Mouse (Mus musculus) mammary gland, adult 2 months (tissue): ENCODE results near the gene Smc4. TPM values are rescaled to one million over a fixed set of nuclear protein-coding genes. Genes with fewer than 3 reads are reported as not detected.

Source experiments
- polyA plus RNA-seq: library from polyadenylated mRNA; depleted of rRNA; stranded (reverse); fragments of >200 nt; gene quantifications from 2 replicates; pipeline ENCODE4 v1.2.3, GENCODE M21; 2012; ENCODE audit warnings: low replicate concordance; rRNA removed

Gene Smc4
- polyA plus RNA-seq: 2.5 and 12.6 TPM in 2 replicates

GRCm38 (mm10) chr3:69004437-69005337 is at the start of gene Smc4, which contains the start of gene Ift80:
TSS of gene Smc4 (plus strand) at chr3:69004738.
TSS of gene Ift80 (minus strand) at chr3:69004570.

GRCm38 (mm10) chr3:69044645-69045399 is 40.3 kb downstream of the Smc4 start, which contains the start of gene Trim59:
TSS of gene Trim59 (minus strand) at chr3:69044755.

Other genes starting within 250 kb of the Smc4 start
- gene 1110032F04Rik, start 135.2 kb upstream of the Smc4 start, polyA plus RNA-seq: 0.78 and 4.5 TPM in 2 replicates
- 2.3 and 3.5 TPM in 2 replicates for gene Ift80, start 168 bp upstream of the Smc4 start, polyA plus RNA-seq
- gene Trim59, start 40.0 kb downstream of the Smc4 start, polyA plus RNA-seq: 1.5 and 1.9 TPM in 2 replicates
- 9.8 and 18.7 TPM in 2 replicates for gene Kpna4, start 122.4 kb downstream of the Smc4 start, polyA plus RNA-seq
- not detected in 2 replicates for gene Arl14, start 217.7 kb downstream of the Smc4 start, polyA plus RNA-seq